Mouse (Mus musculus): ENCODE results near the gene Zfp423. TPM values are rescaled to one million over a fixed set of nuclear protein-coding genes. Genes with fewer than 3 reads are reported as not detected.
A peak's percentile ranks its signal among the peaks of the same experiment; 100 is the strongest.

Gene Zfp423
- polyA plus RNA-seq, 1 experiment from 2014 or later: 36.5 TPM

DNA sequence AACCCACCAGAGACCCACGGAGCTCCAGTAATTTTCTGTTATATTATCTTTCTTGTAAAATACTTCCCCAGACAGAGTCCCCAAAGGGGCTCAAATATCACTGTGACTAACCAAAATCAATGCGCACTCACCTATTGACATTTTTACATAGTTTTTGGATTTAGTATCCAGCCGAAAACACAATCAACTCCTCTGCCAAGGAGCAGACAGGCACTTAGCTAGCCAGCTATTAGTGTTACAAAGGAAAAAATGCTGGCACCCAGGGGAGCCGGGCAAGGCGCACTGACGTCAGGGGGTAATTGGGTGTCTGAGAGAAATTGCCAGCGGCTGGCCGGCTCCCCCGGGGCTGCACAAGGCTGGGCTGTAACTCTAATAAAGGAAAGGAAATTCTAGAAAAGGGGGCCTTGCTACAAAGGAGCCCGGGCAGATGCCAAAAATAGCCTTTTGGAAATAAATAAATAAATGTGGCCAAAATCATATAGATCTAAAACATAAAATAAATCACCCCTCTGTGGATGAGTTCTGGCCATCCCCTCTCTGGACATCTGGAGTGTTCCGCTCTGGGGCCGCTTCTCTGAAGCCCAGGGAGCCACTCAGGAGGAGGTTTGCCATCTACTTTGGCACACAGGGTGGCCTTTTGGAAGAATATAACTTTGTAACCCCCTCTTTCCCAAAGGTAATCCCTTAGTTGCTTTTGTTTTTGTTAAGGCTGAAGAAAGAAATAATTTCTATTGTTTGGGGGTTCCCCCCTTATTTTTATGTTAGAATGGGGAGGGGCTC lies 125.4 kb downstream of the Zfp423 start:
- Histone ChIP-seq H3K4me3 (no peak overlapping the region), H3K27ac (peak overlapping the region; percentile 87), H3K36me3 (0 out of 2 replicates have a peak, but pooled peaks cover under 1% of the 10 kb centered on the region), H3K9ac (no peak overlapping the region), H3K4me1 (peaks cover 91% of the 10 kb centered on the region), H3K27me3 (no peaks in the 10 kb centered on the region), H3K4me2 (replicated peaks) (peak overlapping the region; percentile 24; the same call in 1 of the 2 replicates), H3K9me3 (no peaks in the 10 kb centered on the region)
- ATAC-seq (ENCODE audit: insufficient number of reproducible peaks, insufficient read depth, low FRiP score, low TSS enrichment): no peak
- 11% methylated on average over 12 of the region's 12 CpGs for WGBS

DNA sequence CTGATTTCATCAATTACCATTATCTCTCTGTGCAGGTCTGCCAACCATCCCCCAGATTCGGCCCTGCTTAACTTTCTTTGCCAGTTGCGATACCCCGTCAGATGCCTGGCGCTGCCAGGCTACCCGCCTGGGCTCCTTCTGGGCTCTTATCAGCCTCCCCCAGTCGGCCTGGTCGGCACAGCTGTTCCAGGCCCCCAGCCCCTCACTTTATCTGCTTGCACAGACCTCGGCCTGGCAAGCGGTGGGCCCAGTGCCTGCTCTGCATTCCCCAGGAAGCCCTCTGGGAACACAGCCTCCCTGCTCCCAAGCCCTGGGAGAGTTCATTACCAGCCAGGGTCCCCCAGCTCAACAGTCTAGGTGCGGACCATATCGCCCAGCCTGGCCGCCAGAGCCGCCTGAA lies 126.1 kb downstream of the Zfp423 start:
- H3K9ac ChIP-seq: peak overlapping the region; percentile 30; the same call in 1 of the 2 replicates
- no peaks in the 10 kb centered on the region for H3K9me3 ChIP-seq
- H3K36me3 ChIP-seq: no peaks in the 10 kb centered on the region
- no peak for ATAC-seq (ENCODE audit: insufficient number of reproducible peaks, insufficient read depth, low FRiP score, low TSS enrichment)
- WGBS: 18% methylated on average over 13 of the region's 13 CpGs
- H3K4me3 ChIP-seq: no peak overlapping the region
- H3K27ac ChIP-seq: peak overlapping the region; percentile 87
- peak overlapping the region; percentile 24; the same call in 1 of the 2 replicates for H3K4me2 ChIP-seq (replicated peaks)
- no peaks in the 10 kb centered on the region for H3K27me3 ChIP-seq
- peaks cover 88% of the 10 kb centered on the region for H3K4me1 ChIP-seq

DNA sequence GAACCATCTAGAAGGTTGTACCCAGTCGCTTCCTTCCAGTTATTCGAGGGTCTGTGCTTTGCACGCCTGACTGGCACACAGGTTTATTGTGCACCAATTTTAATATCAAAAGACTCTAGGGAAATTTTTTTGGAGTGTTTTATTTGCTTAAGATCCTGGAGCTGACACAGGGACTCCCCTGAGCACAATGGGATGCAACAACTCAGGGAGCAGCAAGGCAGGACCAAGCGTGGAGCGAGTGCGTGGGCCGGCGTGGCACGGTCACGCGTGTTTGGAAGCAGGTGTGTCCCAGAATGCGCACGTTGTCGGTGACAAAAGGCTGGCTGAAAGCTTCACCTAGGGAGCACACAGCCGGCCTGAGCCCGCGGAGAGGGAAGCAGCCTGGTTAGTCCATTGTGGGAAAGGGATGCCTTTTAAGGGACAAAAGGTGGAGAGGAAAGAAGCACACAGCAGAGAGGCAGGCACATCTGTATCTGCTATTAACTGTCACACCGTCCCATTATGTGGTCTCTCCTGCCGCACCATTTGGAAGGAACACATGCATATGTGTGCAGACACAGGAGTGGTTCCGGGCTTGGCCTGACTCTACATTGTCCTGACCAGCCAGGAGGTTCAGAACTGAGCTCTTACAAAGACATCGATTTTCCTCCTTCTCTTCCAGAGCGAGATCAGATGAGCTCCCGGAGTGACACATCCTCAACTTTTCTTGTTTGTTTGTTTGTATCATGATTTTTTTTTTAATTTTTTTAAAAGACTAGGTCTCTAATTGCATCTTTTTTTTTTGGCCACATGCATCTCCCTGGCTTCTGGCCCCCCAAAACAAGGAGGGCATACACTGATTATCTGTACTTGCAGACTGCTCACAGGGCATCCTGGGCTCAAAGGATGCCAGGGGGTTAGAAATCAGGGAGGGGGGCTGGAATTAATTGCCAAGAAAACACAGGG lies 126.7 kb downstream of the Zfp423 start:
- peak overlapping the region; percentile 30; the same call in 1 of the 2 replicates for H3K9ac ChIP-seq

DNA sequence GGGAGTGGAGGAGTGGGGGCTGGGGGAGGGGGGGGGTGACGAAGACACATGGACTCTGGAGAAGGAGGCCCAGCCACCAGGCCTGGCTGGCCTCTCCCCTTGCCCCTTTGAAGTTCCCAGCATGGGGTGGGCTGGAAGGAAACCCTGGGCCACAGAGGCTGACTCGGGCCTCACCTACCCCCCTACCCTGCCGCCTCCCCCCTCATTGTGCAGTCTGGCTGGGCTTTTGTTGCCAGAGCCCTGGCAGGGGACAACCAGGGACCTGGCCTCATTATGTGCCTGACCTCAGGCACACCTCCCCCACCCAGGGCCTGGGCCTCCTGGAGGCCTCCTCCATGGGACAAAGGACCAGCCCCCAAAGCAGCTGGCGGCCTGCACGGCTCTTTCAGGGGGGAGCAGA lies 127.8 kb downstream of the Zfp423 start:
- Histone ChIP-seq H3K9me3 (no peaks in the 10 kb centered on the region), H3K4me1 (peaks cover 74% of the 10 kb centered on the region), H3K36me3 (no peaks in the 10 kb centered on the region), H3K27me3 (no peaks in the 10 kb centered on the region), H3K4me2 (replicated peaks) (peak overlapping the region; percentile 3; the same call in 1 of the 2 replicates), H3K9ac (no peak overlapping the region), H3K27ac (peak overlapping the region; percentile 82), H3K4me3 (no peak overlapping the region)
- ATAC-seq (ENCODE audit: insufficient number of reproducible peaks, insufficient read depth, low FRiP score, low TSS enrichment): peak; percentile 13; the same call in 1 of the 2 replicates
- WGBS: 5% methylated on average over 5 of the region's 5 CpGs

More for the DNA sequence above, 126.7 kb downstream of the Zfp423 start:
- no peak for ATAC-seq (ENCODE audit: insufficient number of reproducible peaks, insufficient read depth, low FRiP score, low TSS enrichment)
- Histone ChIP-seq H3K27me3 (no peaks in the 10 kb centered on the region), H3K4me1 (peaks cover 84% of the 10 kb centered on the region), H3K4me3 (no peak overlapping the region), H3K9me3 (no peaks in the 10 kb centered on the region), H3K4me2 (replicated peaks) (peak overlapping the region; percentile 24; the same call in 1 of the 2 replicates), H3K27ac (peak overlapping the region; percentile 87), H3K36me3 (no peaks in the 10 kb centered on the region)
- WGBS: 30% methylated on average over 23 of the region's 23 CpGs

DNA sequence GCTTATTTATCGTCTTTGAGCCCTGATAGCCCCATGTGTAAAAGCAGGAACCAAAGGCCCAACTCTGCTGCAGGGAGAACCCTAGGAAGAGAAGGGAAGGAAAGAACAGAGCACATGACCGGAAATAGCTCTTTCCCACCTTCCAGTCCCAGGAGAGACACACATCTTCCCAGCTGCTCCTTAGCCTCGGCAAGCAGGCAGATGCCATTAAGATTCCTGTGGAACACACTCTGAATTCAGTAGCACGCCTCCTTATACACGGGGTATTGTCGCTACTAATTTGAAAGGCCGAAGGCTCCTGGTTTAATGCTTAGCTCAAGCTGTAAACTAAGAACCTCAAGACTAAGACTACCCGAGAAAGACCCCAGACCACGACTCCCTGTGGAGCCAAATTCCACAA lies 128.3 kb downstream of the Zfp423 start:
- Histone ChIP-seq H3K36me3 (no peaks in the 10 kb centered on the region), H3K4me2 (replicated peaks) (0 out of 2 replicates have a peak overlapping the region, but pooled peaks have one; percentile 3), H3K4me1 (peaks cover 69% of the 10 kb centered on the region), H3K9me3 (no peaks in the 10 kb centered on the region), H3K27me3 (no peaks in the 10 kb centered on the region), H3K9ac (no peak overlapping the region), H3K4me3 (no peak overlapping the region), H3K27ac (peak overlapping the region; percentile 82)
- 8% methylated on average over 9 of the region's 9 CpGs for WGBS
- no peak for ATAC-seq (ENCODE audit: insufficient number of reproducible peaks, insufficient read depth, low FRiP score, low TSS enrichment)

DNA sequence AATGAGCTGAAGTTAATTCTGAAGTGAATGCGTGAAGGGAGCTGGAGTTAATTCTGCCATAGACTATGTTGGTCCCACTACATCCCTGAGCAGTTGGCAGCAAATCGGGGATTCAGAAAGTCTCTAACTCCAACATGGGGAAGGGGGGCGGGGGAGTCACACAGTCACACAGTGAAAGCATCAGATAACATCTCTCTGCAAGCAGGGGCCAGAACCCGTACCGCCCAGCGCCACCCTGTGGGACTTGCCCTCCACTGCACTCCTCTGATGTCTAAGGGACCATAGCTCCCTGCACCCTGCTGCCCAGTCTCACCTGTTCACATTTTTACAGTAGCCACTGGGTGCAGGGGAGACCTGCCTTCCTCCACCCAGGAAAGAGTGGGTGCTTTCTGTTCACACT lies 129.2 kb downstream of the Zfp423 start:
- H3K27me3 ChIP-seq: no peaks in the 10 kb centered on the region
- no peak for ATAC-seq (ENCODE audit: insufficient number of reproducible peaks, insufficient read depth, low FRiP score, low TSS enrichment)
- H3K27ac ChIP-seq: 0 out of 2 replicates have a peak overlapping the region, but pooled peaks have one; percentile 7
- no peak overlapping the region for H3K9ac ChIP-seq
- WGBS: 14% methylated on average over 6 of the region's 6 CpGs
- H3K4me2 ChIP-seq (replicated peaks): no peak overlapping the region
- peaks cover 60% of the 10 kb centered on the region for H3K4me1 ChIP-seq
- no peaks in the 10 kb centered on the region for H3K9me3 ChIP-seq
- no peaks in the 10 kb centered on the region for H3K36me3 ChIP-seq
- H3K4me3 ChIP-seq: no peak overlapping the region

DNA sequence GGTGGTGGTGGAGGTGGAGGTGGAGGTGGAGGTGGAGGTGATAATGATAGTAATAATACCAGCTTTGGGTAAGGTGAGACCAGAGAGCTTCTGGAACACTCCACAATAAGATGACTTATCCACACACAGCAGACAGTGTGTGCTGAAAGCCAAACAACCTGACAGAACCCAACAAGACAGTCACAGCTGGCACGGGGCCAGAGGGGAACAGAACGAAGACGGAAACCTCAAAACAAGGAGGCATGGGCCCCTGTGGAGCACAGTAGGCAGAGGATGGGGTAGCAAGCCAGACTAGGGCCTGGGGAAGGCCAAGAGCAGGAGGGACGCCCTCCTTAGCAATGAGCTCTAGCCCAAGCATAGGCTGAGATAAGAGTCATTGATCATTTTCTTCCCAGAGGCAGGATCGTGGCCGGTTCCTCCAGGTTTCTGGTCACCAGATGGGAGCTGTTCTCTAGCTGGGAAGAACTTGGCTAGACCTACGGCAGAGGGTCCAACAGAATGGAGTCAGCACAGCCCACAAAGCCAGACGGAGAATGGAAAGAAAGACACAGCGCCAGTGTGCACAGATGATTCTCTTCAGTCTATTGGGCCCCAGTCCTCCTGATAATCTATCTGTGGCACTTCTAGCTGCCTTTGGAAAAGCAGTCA lies 133.3 kb downstream of the Zfp423 start:
- no peak overlapping the region for H3K4me3 ChIP-seq
- H3K27me3 ChIP-seq: no peaks in the 10 kb centered on the region
- no peaks in the 10 kb centered on the region for H3K9me3 ChIP-seq
- peaks cover 49% of the 10 kb centered on the region for H3K4me1 ChIP-seq
- no peak overlapping the region for H3K27ac ChIP-seq
- no peak overlapping the region for H3K4me2 ChIP-seq (replicated peaks)
- no peak for ATAC-seq (ENCODE audit: insufficient number of reproducible peaks, insufficient read depth, low FRiP score, low TSS enrichment)
- 81% methylated on average over 9 of the region's 9 CpGs for WGBS
- no peak overlapping the region for H3K9ac ChIP-seq
- H3K36me3 ChIP-seq: no peaks in the 10 kb centered on the region

DNA sequence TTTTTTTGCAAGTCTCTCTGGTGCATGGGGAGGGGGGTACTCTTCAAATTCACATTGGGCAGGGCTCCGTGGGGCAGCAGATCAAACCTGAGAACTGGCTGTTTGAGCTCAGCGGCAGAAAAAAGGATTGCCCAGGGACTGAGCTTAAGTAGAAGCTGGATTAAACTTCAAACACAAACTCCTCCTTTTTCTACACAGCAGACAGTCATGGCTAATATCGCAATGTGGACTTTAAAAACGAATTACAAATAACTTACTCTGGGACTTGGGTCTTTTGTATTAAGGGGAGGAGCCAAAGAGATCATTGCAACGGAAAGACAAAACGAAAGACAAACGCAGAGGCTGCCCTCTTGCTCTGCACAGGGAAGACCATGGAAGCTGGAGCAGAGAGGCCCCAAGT lies 136.2 kb downstream of the Zfp423 start:
- Histone ChIP-seq H3K9me3 (no peaks in the 10 kb centered on the region), H3K9ac (peak overlapping the region; percentile 19), H3K36me3 (no peaks in the 10 kb centered on the region), H3K4me2 (replicated peaks) (peak overlapping the region; percentile 29; the same call in 1 of the 2 replicates), H3K4me3 (no peak overlapping the region), H3K4me1 (peaks cover 34% of the 10 kb centered on the region), H3K27me3 (no peaks in the 10 kb centered on the region), H3K27ac (peak overlapping the region; percentile 88)
- ATAC-seq (ENCODE audit: insufficient number of reproducible peaks, insufficient read depth, low FRiP score, low TSS enrichment): no peak
- 5% methylated on average over 7 of the region's 7 CpGs for WGBS

DNA sequence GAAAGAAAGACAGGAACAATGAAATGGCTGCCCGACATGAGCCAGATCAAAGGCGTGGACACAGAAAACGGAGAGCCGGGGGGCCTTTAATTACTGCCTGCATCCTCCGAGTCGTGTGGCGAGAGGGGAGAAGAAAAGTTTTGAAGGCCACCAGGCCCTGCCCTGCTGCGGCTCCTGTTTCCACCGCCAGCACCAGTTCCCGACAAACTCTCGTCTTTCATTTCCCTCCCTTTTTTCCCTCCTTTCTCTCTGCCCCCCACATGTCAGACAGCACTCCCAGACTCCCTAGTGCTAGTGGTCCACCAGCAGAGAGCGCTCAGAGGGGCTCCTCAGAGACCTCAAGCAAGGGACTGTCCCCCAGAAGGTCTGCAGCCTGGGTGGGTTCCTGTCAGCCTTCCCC lies 136.7 kb downstream of the Zfp423 start:
- no peaks in the 10 kb centered on the region for H3K27me3 ChIP-seq
- WGBS: 7% methylated on average over 12 of the region's 12 CpGs
- no peaks in the 10 kb centered on the region for H3K9me3 ChIP-seq
- H3K4me1 ChIP-seq: peaks cover 31% of the 10 kb centered on the region
- peak overlapping the region; percentile 88 for H3K27ac ChIP-seq
- H3K4me3 ChIP-seq: no peak overlapping the region
- peak overlapping the region; percentile 19; the same call in 1 of the 2 replicates for H3K9ac ChIP-seq
- ATAC-seq (ENCODE audit: insufficient number of reproducible peaks, insufficient read depth, low FRiP score, low TSS enrichment): 0 out of 2 replicates have a peak, but pooled peaks have one; percentile 19
- H3K4me2 ChIP-seq (replicated peaks): peak overlapping the region; percentile 29
- H3K36me3 ChIP-seq: no peaks in the 10 kb centered on the region

DNA sequence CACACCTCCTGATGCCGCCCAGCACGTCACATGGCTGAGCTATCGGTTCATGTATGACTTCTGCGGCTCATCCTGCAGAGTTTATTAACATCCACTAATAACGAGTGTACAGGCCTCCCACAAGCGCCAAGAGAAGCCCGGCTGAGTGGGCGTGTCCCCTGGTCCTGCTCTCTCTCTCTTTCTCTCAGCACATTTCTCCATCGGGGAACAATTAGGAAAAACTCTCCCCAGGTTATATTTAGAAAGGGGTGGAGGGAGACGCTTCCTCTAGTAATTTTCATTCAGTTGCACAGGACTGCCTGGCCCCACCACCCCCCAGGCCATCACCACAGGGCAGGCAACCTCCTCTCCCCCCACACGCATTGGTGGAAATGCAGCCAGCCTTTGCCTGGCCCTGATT lies 137.2 kb downstream of the Zfp423 start:
- no peaks in the 10 kb centered on the region for H3K36me3 ChIP-seq
- H3K27me3 ChIP-seq: no peaks in the 10 kb centered on the region
- H3K4me3 ChIP-seq: no peak overlapping the region
- no peak for ATAC-seq (ENCODE audit: insufficient number of reproducible peaks, insufficient read depth, low FRiP score, low TSS enrichment)
- H3K4me1 ChIP-seq: peaks cover 30% of the 10 kb centered on the region
- H3K9ac ChIP-seq: no peak overlapping the region
- peak overlapping the region; percentile 29 for H3K4me2 ChIP-seq (replicated peaks)
- no peaks in the 10 kb centered on the region for H3K9me3 ChIP-seq
- peak overlapping the region; percentile 88 for H3K27ac ChIP-seq
- 21% methylated on average over 11 of the region's 11 CpGs for WGBS

DNA sequence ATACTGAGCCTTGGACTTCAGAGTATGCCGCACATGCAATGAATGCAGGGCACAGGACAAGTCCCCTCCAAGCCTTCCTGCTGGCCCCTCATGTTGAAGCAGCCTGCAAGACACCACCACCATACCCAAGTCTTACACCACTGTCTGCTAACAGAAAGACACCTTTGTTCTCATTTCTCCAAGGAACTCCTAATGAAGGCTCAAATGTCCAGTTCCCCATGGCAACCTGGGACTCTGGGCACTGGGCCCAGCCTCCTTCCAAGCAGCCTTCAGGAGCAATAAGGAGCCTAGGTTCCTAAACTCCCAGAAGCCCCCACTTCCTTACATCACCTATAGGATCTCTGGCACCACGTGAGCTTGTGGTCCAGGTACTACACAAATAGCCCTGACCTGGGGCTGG lies 137.7 kb downstream of the Zfp423 start:
- Histone ChIP-seq H3K4me2 (replicated peaks) (peak overlapping the region; percentile 29), H3K27me3 (no peaks in the 10 kb centered on the region), H3K27ac (peak overlapping the region; percentile 88), H3K9me3 (no peaks in the 10 kb centered on the region), H3K9ac (no peak overlapping the region), H3K36me3 (no peaks in the 10 kb centered on the region), H3K4me3 (no peak overlapping the region), H3K4me1 (peaks cover 30% of the 10 kb centered on the region)
- peak; percentile 29; the same call in 1 of the 2 replicates for ATAC-seq (ENCODE audit: insufficient number of reproducible peaks, insufficient read depth, low FRiP score, low TSS enrichment)
- WGBS: 44% methylated on average over 2 of the region's 2 CpGs

All from embryonic facial prominence, embryonic 12.5 days (tissue).